Mouse (Mus musculus): Measurements from ENCODE around the gene Dscaml1. TPM values are rescaled to one million over a fixed set of nuclear protein-coding genes. Genes with fewer than 3 reads are reported as not detected.

The Dscaml1 gene
- total RNA-seq, 2 experiments from 2014 or later, result not detected

GRCm38 (mm10) chr9:45546024-45546638, 119.7 kb downstream of the Dscaml1 start:
- TF ChIP-seq CTCF (IDR thresholded peaks at IDR 0.05), result no peak
- no peak for DNase-seq
- no peak overlapping the region for H3K4me3 ChIP-seq
- intact Hi-C loops (cut with DNase I), result no loop called here
- H3K27ac ChIP-seq, result no peak overlapping the region

GRCm38 (mm10) chr9:45546902-45547578, 120.6 kb downstream of the Dscaml1 start:
- intact Hi-C loops (cut with DNase I), result no loop called here
- no peak overlapping the region for H3K4me3 ChIP-seq
- no peak for DNase-seq
- no peak for TF ChIP-seq CTCF (IDR thresholded peaks at IDR 0.05)
- H3K27ac ChIP-seq, result no peak overlapping the region

GRCm38 (mm10) chr9:45549796-45550195, 123.4 kb downstream of the Dscaml1 start:
- intact Hi-C loops (cut with DNase I), result no loop called here
- TF ChIP-seq CTCF (IDR thresholded peaks at IDR 0.05), result no peak
- H3K27ac ChIP-seq, result no peak overlapping the region
- no peak for DNase-seq
- no peak overlapping the region for H3K4me3 ChIP-seq

- TF ChIP-seq CTCF (IDR thresholded peaks at IDR 0.05), result no peak
- DNase-seq, result no peak
- intact Hi-C loops (cut with DNase I), result no loop called here
- Histone ChIP-seq H3K4me3 (no peak overlapping the region), H3K27ac (no peak overlapping the region)
These were observed 123.8 kb downstream of the Dscaml1 start for GRCm38 (mm10) chr9:45550210-45550609.

GRCm38 (mm10) chr9:45550662-45551061, 124.2 kb downstream of the Dscaml1 start:
- no peak for TF ChIP-seq CTCF (IDR thresholded peaks at IDR 0.05)
- no peak for DNase-seq
- intact Hi-C loops (cut with DNase I), result no loop called here
- no peak overlapping the region for H3K27ac ChIP-seq
- H3K4me3 ChIP-seq, result no peak overlapping the region

DNA sequence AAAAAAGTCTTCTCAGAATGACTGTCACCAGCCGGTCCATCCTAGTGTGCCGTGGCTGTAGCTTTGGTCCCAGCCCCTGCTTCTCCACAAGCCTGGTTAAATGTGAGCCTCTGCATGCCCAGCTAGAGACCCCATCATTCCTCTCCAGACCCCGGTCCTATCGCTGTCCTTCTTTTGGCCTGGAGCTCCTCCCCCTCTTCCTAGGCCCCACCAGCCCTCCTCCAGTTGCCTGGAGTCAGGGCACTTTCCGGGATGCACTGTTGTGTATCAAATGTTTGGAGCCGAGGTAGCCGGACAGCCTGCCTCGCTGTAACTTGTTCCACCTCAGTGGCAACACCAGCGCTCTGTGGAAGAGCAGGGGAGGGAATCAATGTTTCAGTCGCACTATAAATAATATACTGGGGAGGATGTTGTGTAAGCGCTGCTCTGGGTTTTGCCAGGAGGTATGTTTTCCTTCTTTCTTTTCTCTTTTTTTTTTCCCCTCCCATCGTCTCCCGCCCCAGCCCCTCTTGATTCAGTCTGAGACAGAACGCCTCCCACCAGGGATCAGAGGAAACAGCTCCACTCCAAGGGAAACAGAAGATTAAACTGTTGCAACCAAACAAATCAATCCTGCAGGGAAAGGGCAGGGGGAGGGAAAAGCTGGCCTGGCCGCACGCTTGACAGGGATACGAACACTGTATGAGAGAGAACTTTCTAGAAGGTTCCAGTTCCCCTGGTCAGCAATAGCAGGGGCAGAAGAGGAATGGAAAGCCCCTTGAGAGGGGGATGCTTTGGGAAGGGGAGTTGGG, 128.8 kb downstream of the Dscaml1 start:
- no peak for TF ChIP-seq CTCF (IDR thresholded peaks at IDR 0.05)
- no peak overlapping the region for H3K27ac ChIP-seq
- no peak overlapping the region for H3K4me3 ChIP-seq
- intact Hi-C loops (cut with DNase I), result no loop called here
- DNase-seq, result no peak

GRCm38 (mm10) chr9:45556882-45557281, 130.5 kb downstream of the Dscaml1 start:
- DNase-seq, result no peak
- H3K4me3 ChIP-seq, result no peak overlapping the region
- intact Hi-C loops (cut with DNase I), result no loop called here
- TF ChIP-seq CTCF (IDR thresholded peaks at IDR 0.05), result no peak
- H3K27ac ChIP-seq, result no peak overlapping the region

DNA sequence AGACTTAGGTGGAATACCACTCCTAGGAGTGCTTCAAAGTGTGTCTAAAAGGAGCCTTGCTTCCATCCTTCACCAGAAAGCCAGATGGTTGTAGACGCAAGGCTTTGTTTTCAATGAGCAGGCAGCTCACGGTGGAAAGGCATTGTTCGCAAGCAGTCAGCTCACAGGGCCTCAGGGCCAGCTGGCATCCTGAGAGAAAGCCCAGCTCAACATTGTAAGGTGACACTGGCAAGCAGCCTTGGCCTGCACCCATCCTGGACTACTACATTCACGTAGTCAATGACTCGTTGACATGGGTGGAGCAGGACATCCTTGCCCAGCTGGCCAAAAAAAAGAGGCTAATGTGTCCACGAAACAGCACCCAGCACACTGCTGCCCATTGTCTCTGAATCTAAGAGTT, 134.6 kb downstream of the Dscaml1 start:
- peak; percentile 52 for DNase-seq

DNA sequence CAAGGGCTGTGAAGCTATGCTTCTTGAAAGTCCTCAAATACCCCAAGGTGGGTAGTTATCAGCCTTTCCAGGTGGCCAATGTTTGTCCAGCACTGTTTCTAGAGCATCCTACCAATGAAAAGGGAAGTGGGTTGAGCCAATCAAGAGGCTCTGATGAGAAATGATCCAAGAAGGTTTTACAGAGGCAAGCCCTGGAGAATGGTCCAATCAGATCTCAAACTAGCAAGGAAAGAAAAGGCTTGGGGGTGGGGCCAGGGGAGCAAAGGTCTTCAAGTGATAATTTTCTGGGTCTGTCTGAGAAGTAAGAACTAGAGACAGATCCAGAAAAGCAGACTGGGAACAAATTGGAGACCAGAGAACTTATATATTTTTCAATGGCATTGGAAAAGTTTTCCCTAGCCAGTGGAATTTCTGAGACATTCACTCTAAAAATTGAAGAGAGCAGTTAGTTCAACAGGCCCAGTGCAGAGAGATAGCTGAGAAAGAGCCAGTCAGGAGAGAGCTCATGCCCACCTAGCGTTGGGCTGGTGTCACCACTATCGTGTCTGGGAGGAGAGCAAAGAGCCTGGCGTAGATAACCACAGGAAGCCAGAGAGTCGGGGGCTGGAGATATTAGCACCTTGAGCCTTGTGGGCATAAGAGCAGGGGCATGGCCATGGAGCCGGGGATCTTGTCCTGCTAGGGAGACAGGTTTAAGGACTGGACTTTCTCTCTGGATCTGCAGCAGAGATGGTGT, 140.6 kb downstream of the Dscaml1 start:
- no peak for DNase-seq
- intact Hi-C loops (cut with DNase I), result no loop called here
- no peak overlapping the region for H3K4me3 ChIP-seq
- no peak overlapping the region for H3K27ac ChIP-seq
- TF ChIP-seq CTCF (IDR thresholded peaks at IDR 0.05), result no peak

More for the DNA sequence above, 134.6 kb downstream of the Dscaml1 start:
- TF ChIP-seq CTCF (IDR thresholded peaks at IDR 0.05), result no peak
- no peak overlapping the region for H3K4me3 ChIP-seq
- intact Hi-C loops (cut with DNase I), result no loop called here
- no peak overlapping the region for H3K27ac ChIP-seq

DNA sequence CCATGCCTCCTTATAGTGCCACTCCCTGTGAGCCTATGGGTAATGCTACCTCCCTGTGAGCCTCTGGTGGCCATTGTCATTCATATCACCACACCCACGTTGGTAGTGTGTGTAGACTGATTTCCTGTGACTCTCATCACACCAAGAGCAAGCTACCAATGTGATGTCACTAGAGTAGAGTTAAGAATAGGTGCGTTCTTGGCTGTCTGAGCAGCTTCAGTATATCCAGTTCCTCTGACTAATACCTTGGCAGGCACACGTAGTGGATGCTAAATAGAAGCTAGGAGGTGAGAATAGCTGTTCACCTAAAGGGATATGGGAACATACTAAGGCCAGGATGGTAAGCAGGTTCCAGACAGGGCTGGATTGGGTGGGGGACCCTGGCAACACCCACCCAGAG, 143.3 kb downstream of the Dscaml1 start:
- intact Hi-C loops (cut with DNase I), result no loop called here
- H3K4me3 ChIP-seq, result no peak overlapping the region
- DNase-seq, result no peak
- no peak overlapping the region for H3K27ac ChIP-seq
- no peak for TF ChIP-seq CTCF (IDR thresholded peaks at IDR 0.05)

- no peak overlapping the region for H3K4me3 ChIP-seq
- H3K27ac ChIP-seq, result no peak overlapping the region
- intact Hi-C loops (cut with DNase I), result no loop called here
- DNase-seq, result no peak
- no peak for TF ChIP-seq CTCF (IDR thresholded peaks at IDR 0.05)
These were observed 143.9 kb downstream of the Dscaml1 start for GRCm38 (mm10) chr9:45570346-45570745.

- no peak for DNase-seq
- no peak for TF ChIP-seq CTCF (IDR thresholded peaks at IDR 0.05)
- Histone ChIP-seq H3K27ac (no peak overlapping the region), H3K4me3 (no peak overlapping the region)
- intact Hi-C loops (cut with DNase I), result no loop called here
These were observed 146.5 kb downstream of the Dscaml1 start for GRCm38 (mm10) chr9:45572787-45573492.
